Mouse (Mus musculus): ENCODE results near the gene Crtc1.

- no peak for TF ChIP-seq CTCF (IDR thresholded peaks at IDR 0.05; ENCODE audit: low read depth, low read length)
- TF ChIP-seq POLR2A (IDR thresholded peaks at IDR 0.05; ENCODE audit: insufficient read depth, low read length), result no peak
- TF ChIP-seq EP300 (IDR thresholded peaks at IDR 0.05; ENCODE audit: insufficient read depth, low read depth, low read length), result no peak
Measured at GRCm38 (mm10) chr8:70416941-70417340, 22.4 kb downstream of the Crtc1 start.

Measured in ES-Bruce4 (cell line).